Mouse (Mus musculus) layer of hippocampus, adult 18-20 months (tissue): ENCODE measurements at regions not wholly inside any gene's neighbourhood (a gene's known extent, or its start where the extent isn't known, plus 50 kb on each side); places are given as distances from the start of the nearest gene placed in this dataset.
A peak's percentile ranks its signal among the peaks of the same experiment; 100 is the strongest.

ENCODE experiments used
- DNase-seq, 2 experiments: peaks; one replicate each; pipeline ENCODE4 v3.0.0; 2022; ENCODE audit warnings: low spot score in 2 of 2

- DNase-seq, result no peak
Measured at GRCm38 (mm10) chr8:59265685-59266084, 353.2 kb upstream of the Galntl6 start.

GRCm38 (mm10) chr8:59232799-59233198 lies 320.4 kb upstream of the Galntl6 start:
- DNase-seq, result no peak

DNA sequence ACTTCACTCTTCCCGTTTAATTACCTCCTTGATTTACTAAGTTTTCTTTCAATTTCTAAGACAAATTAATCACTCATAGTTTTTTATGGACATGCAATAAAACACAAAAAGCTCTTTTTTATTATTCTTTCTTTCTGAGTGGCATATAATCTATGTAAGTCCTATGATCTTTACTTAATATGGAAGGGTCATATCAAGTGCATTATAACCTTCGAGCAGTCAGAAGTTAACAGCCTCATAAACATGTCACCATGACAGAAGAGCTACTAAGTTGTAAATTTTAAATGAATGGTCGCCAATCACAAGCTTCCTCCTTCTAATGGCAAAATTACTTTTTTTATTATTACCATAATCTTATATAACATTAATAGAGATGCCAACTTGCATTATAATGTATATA lies 312.2 kb upstream of the Galntl6 start:
- no peak for DNase-seq

DNA sequence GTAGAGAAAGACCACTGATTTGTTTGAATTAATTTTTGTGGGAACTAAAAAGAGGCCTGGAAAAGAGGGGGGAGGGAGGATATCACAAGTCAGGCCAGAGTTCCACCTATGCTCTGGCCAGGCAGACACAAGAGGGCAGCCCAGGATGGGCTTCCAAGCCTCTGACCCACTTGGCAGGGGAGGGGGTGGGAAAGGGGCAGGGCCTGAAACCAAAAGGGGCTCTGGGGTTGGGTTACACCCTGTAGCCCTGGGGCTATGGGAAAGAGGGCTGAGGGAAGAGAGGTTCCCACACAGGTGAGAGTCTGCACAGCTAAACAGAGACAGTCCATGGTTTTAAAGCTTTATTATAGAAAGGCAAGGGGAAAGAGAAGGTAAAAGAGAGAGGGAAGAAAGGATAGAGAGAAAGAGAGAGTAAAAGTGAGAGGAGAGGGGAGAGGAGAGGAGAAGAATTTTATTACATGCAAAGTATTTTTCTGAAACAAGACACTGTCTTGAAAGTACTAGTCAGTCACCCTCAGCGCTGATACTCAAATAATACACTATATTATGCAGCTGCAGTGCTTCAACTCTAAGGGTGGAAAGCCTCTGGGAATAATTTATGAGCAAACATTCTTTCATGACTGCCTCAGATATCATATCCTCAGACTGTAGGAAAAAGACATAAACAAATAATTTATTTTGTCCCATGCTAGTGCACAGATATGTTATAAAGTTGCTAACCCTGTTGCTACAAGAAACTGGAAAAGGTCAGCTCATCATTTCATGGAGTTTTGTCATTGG lies 262.3 kb upstream of the Galntl6 start:
- no peak for DNase-seq

DNA sequence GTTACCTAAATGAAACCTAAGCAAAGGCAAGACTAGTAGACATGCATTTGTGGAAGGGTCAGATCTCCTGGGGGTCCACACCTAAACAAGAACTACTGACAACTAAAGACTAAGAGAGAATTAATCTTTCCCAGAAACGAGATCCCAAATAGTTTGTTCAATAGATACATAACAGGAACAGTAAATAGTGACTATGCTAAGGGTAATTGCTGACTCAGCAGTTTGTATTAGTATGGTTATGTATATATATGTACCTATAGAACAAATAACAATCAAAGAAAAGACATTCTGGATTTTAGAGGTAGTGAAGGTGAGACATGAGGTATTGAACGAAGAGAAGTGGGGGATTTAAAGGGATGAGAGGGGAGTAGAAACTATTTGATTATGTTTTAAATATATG lies 218.3 kb upstream of the Galntl6 start:
- no peak for DNase-seq

GRCm38 (mm10) chr8:59113221-59113620 lies 200.8 kb upstream of the Galntl6 start:
- no peak for DNase-seq

GRCm38 (mm10) chr8:59091274-59091856 lies 178.9 kb upstream of the Galntl6 start:
- peak in 1 of 2 experiments; percentile 26 for DNase-seq
